Mouse (Mus musculus) adrenal gland, adult 10 weeks (tissue): ENCODE data around the gene Gde1. TPM values are rescaled to one million over a fixed set of nuclear protein-coding genes. Genes with fewer than 3 reads are reported as not detected.

Experiments used
- polyA plus RNA-seq: library from polyadenylated mRNA; stranded (reverse); fragments of 350-450 nt; fragmentation: Illumina TruSeq; extraction: RNeasy Lipid Tissue Mini Kit (QIAGEN cat#74804); gene quantifications from one replicate; pipeline ENCODE4 v1.2.3, GENCODE M21; 2014; ENCODE audit warnings: low read depth, low replicate concordance

The Gde1 gene
- polyA plus RNA-seq = 236 TPM

DNA sequence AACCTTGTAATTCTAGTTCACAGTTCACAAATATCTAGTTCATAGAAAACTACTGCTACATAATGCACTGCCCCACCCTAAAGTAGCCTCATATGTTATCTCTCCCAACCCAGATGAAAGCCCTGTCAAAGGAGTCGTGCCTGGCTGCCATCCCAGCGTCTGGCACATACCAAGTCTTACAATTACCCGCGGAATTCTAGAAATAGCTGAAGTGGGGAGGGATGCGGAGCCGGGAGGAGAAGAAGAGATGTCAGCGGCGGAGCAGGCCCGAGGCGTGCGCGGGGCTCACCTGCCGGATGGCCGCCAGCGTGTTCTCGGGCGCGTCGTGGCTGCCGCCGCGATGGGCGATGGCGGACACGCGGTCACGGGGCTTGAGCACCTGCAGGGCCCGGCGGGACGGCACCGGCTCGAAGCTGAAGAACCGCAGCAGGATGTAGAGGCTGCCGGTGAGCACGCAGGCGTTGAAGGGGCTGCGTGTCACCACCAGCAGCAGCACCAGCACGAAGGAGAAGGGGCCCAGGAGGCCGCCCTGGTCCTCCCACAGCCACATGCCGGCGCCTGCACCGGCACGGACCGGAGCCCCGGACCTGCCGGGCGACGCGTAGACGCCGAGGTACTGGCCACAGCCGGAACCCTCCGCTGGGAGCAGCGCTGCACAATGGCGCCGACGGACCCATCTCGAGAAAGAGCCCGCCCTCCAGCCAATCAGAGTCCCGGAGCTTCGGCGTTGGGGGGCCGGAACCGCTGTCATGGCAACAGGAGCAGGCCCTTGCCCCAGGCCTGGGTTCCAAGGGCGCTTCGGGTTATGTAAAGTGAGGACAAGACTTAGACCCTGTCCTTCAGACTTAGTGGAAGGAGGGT is at the start of gene Gde1:
TSS of gene Gde1 (minus strand) at position 678 of the 861 bp plus-strand sequence.

DNA sequence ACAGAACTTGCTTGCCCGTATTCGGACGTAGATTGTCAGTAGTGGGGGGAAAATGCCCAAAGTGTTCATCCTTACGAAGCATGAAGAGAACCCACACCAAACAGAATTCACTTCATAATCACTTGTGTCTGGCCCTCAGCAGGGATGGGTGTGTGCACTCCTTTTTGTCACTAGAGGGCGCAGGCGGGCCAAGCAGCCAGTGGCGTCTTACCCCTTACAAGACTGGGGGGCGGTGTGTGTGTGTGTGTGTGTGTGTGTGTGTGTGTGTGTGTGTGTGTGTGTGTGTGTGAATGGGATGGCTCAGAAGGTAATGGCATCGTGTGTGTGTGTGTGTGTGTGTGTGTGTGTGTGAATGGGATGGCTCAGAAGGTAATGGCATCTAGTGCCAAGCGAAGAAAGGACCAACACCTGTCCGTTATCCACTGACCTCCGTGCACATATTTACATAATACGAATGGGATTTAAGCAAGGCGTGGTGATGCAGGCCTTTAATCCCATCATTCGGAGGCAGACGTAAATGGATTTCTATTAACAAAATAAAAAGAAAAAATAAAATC is 34.5 kb upstream of the Gde1 start, which contains the start of gene Vps35l:
TSS of gene Vps35l (plus strand) at position 252 of the 557 bp plus-strand sequence.

DNA sequence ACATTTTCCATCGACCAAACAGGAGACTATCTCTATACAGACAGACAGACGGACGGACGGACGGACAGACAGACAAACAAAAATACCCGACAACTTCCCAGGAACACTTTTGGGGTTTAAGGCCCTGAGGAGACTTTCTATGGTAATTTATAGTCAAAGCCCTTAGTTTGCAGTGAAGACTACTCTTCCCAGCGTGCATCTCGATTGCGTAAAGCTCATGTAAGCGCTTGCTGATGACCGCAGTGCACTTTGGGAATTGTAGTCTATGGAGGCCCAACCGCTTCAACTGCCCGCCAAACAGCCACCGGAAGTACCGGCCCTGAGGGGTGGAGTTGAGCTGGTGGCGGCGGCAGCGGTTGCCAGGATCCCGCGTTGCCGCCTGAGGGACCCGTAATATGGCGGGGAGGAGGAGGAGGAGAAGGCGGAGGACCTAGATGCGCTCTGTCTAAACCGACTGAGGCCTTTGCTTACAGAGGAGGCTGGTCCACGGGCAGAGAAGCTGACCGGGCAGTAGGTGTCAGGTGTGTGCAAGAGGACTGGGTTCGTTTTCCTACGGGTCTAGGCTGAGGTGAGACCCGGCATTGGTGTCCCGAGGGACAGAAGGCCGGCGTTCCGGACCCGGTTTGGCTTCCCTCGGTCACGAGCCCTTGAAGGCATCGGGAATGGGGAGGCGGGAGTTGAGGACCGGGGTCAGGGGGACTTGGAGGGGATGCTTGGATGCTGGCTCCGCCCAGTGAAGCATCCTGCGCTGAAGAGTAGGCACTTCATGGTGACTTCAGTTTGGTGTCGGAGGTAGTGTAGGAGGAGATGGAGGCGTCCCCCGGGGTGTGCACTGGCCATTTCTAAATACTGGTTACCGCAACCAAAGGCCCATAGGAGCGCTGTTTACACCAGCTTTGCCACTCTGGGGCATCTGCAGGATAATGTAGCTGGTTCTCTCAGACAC is 6.9 kb upstream of the Gde1 start, which contains the start of gene Ccp110:
TSS of gene Ccp110 (plus strand) at position 325 of the 946 bp plus-strand sequence.

Other genes with a start within 250 kb of the Gde1 start
- 29.1 TPM for gene Itpripl2, start 213.8 kb downstream of the Gde1 start, polyA plus RNA-seq
- gene Coq7, start 172.4 kb downstream of the Gde1 start, polyA plus RNA-seq = 12.8 TPM
- 0.41 TPM for gene Tmc7, start 121.0 kb downstream of the Gde1 start, polyA plus RNA-seq
- gene Tmc5, start 108.5 kb downstream of the Gde1 start, polyA plus RNA-seq = not detected
- gene Ccp110, start 6.8 kb upstream of the Gde1 start, polyA plus RNA-seq = 18.2 TPM
- gene Vps35l, start 34.4 kb upstream of the Gde1 start, polyA plus RNA-seq = 15.8 TPM
- 32.2 TPM for gene Iqck, start 150.0 kb upstream of the Gde1 start, polyA plus RNA-seq
- 212 TPM for gene Knop1, start 150.5 kb upstream of the Gde1 start, polyA plus RNA-seq